Mouse (Mus musculus) heart, adult 18-20 months (tissue): ENCODE data around the gene Gm21764. TPM values are rescaled to one million over a fixed set of nuclear protein-coding genes. Genes with fewer than 3 reads are reported as not detected.
"Not testable (repeated sequence)": the region's sequence is repeated elsewhere in the genome, so short reads cannot be mapped to it uniquely, and the experiment has no call there.

Source experiments
- DNase-seq, 2 experiments: peaks; one replicate each; pipeline ENCODE4 v3.0.0; 2021 to 2022; ENCODE audit warnings: mixed read lengths in 1 of 2
- long read RNA-seq, 2 experiments: library from polyadenylated mRNA; stranded (forward); transcript quantifications; one replicate each; pipeline ENCODE4 v2.0.0; 2021
- total RNA-seq, 2 experiments: library from RNA; stranded (reverse); gene quantifications; 2 replicates each; pipeline ENCODE4 v1.2.3; 2021

Gm21764 gene
- not detected for total RNA-seq
- long read RNA-seq, experiment 1 = 0 reads
- long read RNA-seq, experiment 2 = 0 reads

GRCm38 (mm10) chrY:18061712-18062111 is at the start of gene Gm21764:
Gene Gm21764 (minus strand): TSS chrY:18061812.
- not testable (repeated sequence) for DNase-seq

DNA sequence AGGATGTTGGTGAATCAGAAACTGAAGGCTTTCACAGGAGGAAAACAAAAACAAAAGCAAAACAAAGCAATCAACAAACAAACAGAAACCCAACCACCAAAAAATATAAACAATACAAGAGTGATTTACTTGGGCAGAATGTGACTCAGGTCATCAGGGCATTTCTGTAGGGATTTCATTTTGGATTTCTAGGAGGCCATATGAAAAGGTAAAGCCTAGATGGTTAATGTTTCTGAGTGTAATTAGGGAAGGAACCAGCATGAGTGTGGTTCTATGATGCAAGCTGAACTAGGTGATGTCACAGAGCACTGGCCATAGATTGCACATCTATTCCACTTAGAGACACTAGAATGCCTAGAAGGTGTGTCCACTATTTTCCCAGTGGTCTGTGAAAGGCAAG is 27.2 kb upstream of the Gm21764 start, which contains the start of gene Ssty1:
Gene Ssty1, plus strand, starts transcription at position 301 of the 400 bp plus-strand sequence.
- not testable (repeated sequence) for DNase-seq

Other genes with a start within 250 kb of the Gm21764 start
- not detected for gene Gm21904, start 215.5 kb downstream of the Gm21764 start, total RNA-seq
- gene Gm20772, start 187.1 kb downstream of the Gm21764 start, total RNA-seq = not detected
- not detected for gene Gm20831, start 187.1 kb downstream of the Gm21764 start, total RNA-seq
- gene Srsy, start 124.5 kb downstream of the Gm21764 start, total RNA-seq = not detected
- gene Ssty1, start 27.3 kb upstream of the Gm21764 start, total RNA-seq = not detected